Mouse (Mus musculus): ENCODE data around the gene Rngtt.

DNA sequence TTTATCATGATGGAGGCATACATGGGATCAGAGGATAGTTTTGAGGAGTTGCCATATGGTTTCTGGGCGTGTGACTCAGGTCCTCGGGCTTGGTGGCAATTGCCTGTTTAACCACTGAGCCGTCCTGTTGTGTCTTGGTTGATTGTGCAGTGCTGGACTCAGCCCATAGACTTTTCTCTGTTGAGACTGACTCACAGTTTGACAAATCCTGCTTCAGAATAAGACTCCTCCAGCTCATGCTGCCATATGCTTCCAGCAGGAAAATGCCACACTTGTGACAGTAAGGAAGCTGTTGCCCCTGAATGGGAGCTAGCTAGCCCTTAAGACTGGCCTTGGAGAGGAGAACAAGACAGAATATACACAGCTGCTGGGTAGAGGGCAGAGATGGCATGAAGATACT, 149.7 kb downstream of the Rngtt start:
- TF ChIP-seq CTCF (IDR thresholded peaks at IDR 0.05; ENCODE audit: control insufficient read depth, insufficient read depth, insufficient read length), result no peak
- TF ChIP-seq MAX (IDR thresholded peaks at IDR 0.05), result no peak
- TF ChIP-seq MYOG (IDR thresholded peaks at IDR 0.05; ENCODE audit: control insufficient read depth, extremely low read depth, insufficient read length), result no peak
- TF ChIP-seq CEBPB (IDR thresholded peaks at IDR 0.05; ENCODE audit: low read depth), result no peak
- no peak for TF ChIP-seq MYOD1 (IDR thresholded peaks at IDR 0.05; ENCODE audit: control insufficient read depth, insufficient read length, low read depth)
- TF ChIP-seq FOSL1 (IDR thresholded peaks at IDR 0.05; ENCODE audit: insufficient read depth, low read length, poor library complexity, severe bottlenecking), result no peak

Measured in C2C12 (cell line).